Mouse (Mus musculus): ENCODE measurements around the gene Cacna1i.
A peak's percentile ranks its signal among the peaks of the same experiment; 100 is the strongest.

The Cacna1i gene

DNA sequence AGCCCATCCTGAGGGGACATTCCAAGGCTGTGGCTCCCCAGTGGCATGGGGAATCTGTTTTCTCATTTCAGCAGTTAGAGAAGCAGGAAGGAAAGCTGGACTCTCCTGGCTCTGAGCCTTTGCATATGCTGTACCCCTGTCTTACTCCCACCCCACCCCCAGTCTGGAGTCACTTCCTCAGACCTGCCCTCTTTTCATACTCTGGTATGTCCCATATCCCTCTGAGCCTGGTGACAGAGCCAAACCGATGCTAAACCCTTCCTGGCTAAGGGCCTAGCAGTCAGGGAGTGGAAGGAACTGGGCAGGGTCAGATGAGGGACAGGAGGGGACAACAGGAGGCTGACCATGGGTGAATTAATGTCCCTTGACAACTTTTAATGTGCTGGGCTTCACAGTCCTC, 120.8 kb downstream of the Cacna1i start:
- no peak for DNase-seq (ENCODE audit: low spot score)

DNA sequence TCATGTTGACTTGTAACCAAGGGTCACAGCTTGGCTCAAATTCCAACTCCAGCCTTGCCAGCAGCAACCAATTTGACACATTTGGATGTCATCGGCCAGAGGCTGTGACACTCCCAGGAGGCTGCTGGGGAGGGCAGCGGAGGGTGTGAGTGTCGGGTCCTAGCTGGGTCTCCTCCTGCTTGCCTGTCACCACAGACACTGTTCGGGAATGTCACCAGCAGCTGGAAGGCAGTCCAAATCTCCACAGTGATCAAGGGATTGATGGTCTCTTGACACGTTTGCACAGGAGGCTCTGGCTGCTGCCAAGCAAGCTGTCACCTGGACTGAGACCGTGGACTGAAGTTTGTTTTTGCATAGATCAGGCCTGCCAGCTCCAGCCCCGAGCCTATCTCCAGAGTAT, 123.6 kb downstream of the Cacna1i start:
- DNase-seq (ENCODE audit: low spot score): no peak

DNA sequence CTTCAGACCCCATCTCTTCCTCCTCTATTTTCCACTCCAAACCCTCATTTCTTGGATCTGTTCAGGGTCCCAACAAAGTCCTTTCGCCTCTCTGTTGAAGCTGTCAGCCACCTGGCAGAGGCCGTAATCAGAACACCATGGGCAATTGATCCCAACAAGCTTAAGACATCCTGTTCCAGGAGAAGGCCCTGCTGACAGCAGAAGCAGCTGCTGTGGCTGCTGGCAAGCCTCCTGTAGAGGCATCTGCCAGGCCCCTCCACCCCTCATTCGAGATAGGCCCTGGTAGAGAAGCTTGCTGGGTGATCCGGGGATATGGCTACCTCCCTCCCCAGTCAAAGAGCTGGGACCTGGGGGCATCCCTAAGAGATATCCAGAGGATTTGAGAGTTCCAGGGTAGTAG, 126.0 kb downstream of the Cacna1i start:
- DNase-seq (ENCODE audit: low spot score): no peak

DNA sequence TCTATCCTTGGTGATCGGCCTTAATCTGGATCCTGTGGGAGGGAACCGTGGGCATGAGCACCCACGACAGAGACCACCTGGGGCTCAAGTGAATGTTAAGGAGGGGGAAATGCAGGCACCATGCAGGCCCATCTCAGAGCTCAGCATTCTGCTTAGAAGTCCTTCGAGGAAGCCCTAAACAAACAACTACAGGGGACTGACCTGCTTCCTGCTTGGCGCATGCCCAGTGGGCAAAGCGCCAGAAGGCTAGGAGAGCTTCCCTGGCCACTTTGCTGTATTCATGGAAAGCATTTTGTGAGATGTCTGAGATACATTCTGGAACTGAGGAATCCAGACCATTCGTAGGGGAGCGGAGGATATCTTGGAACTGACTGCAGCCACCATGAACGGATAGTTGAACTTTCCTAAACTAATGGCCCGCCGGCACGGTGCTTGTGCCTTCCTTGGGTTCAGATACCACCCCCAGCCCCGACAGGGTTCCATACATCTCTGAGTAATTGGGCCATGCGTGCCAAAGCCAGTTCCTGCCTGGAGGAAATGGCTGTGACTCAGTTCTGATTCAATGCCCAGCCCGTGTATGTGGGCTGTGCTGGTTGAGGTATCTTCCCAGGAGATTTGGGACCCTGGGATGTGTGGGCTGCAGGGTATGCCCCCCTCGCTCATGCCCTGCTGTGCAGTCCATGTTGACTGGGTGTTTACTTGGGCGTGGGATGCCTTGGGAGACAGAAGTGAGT, 127.1 kb downstream of the Cacna1i start:
- DNase-seq (ENCODE audit: low spot score): peak; percentile 28

DNA sequence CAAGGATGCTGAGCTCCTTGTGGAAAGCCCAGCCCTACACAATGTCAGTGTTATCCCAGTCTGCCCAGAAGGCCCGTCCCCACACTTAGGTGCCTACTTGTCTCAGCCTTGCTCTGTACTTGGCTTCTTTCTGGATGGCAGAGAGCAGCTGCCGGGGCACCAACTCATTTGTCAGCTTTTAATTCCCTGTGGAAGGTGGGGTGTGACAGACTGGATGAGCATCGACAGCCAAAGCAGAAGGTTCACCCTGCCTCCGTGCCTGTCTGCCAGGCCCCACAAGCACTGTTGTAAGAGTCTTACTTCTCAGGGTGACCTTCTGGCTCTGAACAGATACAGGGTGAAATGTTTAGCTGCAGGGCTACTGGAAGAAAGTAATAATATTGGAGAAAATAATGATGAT, 128.1 kb downstream of the Cacna1i start:
- DNase-seq (ENCODE audit: low spot score): no peak

DNA sequence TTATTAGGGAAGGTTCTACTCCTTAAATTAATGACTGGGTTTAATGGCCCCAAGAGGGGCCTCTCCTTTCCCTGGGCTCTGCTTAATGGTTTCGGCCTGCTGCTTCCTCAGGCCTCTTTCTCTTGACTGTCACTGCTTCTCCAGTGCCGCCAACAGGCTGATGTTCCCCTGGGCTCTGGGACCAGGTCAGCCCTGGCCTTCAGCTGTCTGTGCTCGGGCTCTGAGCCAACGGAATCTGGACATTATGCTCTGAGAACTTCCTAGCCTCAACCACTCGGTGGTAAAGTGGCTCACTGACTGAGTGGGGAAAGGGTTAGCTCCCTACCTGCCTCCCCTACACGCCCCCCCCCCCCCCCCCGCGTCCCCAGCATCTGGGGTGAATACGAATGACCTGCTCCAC, 130.0 kb downstream of the Cacna1i start:
- DNase-seq (ENCODE audit: low spot score): no peak

DNA sequence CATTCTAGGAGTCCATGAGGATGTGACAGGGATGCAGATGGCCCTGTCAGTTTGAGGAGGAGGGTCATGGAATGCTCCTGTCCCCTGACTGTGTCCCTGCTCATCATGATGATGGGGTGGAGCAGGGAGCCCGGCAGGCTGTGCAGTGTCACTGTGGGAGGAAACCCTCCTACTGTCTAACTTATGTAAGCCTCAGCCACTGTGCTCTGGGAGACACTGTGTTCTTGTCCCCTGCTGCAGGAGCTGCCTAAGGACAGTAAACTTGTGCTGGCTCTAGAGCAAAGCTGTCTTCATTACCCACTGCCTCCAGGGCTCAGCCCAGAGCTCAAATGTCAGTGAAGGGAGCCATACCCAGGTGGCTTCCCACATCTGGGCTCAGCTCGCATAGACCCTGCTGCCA, 131.1 kb downstream of the Cacna1i start:
- no peak for DNase-seq (ENCODE audit: low spot score)

DNA sequence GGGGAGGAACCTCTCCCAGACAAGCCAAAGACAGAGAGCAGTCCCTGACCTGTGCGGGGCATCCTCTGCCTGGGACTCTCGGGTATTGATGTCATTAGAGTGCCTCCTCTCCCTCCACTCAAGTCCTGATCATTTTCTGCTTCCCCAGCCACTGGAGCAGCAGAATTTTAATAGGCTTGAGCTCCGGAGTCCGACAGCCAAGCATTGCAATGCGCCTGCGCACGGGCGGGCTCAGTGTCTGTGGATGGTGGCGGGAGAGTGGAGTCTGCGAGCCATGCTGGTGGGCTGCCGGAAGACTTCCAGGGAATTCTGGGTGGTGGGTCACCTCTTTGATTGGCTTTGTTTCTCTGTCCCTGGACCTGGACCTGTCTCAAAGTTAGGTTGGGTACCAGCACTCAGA, 143.3 kb downstream of the Cacna1i start:
- DNase-seq (ENCODE audit: low spot score): no peak

DNA sequence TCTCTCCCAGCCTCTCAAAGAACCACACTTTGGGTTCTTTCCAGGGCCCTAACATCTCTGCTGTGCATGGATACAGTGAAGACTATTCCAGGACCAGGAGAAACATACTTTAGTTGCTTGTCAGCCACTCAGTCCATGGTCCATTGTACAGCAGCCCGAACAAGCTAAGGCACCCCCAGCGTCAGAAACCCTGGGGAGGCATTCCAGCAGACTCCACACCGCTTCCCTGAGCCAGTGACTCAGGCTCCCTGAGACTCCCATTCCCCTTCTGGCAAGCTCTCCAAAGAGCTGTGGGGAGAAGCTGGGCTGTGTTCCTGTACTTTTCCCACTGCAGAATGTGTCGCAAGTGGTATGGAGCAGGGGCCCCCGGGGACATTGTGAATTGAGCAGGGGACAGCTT, 149.9 kb downstream of the Cacna1i start:
- no peak for DNase-seq (ENCODE audit: low spot score)

DNA sequence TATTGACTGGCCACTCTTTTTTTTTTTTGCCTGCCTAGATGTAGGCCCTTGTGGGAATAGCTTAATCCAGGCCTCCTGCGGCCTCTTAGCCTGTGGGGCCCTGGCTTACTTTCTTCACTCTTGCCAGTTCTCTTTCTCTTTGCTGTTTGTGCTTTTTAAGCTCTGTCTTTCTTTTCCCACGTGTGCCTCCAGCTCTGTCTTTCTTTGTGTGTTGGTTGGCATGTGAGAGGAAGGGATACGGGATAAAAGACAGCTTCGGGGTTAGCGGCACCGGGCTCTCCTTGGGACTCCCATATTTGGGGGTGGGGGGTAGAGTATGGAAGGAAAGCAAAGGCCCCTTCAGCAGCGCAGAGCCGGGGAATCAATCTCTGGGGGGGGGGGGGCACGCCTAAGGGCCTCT, 151.0 kb downstream of the Cacna1i start:
- DNase-seq (ENCODE audit: low spot score): no peak

DNA sequence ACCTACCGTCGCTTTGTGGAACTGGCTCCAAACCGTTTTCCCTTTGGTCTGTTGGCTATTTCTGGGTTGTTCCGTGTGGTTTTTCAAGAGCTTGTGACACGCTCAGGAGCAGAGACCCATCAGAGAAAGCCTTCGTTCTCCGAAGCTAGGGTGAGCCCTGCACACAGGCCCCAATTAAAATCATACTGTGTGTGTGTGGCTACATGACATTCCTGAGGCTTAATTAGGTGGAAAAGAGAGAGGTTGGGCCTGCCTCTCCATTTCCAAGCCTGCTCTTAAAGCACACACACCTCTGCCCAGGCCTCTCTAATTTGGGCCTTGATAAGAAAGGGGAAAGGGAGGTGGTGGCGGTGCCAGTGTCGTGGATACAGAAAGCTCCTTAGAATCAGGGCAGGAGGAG, 151.4 kb downstream of the Cacna1i start:
- no peak for DNase-seq (ENCODE audit: low spot score)

DNA sequence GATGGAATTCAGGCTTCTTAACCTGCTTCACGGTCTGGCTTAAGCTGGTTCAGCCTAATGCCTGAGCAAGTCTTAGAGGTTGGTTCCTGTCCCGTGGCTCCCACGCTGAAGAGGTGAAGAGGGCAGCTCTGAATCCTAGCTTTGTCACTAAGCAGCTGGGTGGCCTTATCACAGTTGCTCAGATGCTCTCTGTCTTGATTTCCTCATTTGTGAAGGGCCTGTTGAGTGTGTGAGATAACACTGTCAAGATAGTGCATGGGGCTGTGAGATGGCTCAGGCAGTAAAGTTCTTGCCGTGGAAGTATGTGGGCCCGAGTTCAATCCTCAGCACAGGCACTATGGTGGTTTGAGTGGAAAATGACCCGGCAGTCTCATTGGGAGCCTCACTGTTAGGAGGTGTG, 153.2 kb downstream of the Cacna1i start:
- DNase-seq (ENCODE audit: low spot score): no peak

DNA sequence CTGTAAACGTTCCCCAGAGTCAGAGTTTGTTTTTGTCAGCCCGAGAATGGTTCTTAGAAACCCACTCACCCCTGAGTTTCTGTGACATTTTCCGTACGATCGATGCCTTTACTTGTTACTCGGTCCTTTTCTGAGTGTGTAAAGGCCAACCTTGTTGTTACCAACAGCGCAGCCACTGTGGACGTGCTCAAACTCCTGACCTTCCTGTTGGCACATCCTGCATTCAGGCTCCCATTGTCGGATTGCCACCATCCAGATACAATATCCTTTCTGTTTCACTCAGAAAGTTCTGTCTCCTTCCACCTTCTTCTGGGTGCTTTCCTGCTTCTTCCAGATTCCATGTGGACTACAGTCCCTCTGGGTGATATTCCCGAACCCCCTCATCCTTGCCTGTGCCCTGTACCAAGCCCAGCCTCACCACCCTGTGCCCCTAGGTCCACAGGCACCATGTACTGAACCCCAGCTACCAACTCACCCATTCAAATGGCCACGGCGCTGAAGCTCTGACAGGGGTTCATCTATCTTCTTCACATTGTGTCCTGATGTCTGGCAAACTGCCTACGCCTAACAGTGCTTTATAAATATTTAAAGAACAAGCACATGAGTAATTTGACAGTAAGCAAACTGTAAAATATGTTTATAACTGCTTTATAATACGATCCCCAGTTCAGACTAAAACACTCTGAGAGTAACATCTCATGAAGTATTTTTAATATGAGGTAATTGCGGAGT, 159.1 kb downstream of the Cacna1i start:
- no peak for DNase-seq (ENCODE audit: low spot score)
